Mouse (Mus musculus) limb, embryonic 15.5 days (tissue): Measurements from ENCODE around the gene Sumf2. TPM values are rescaled to one million over a fixed set of nuclear protein-coding genes. Genes with fewer than 3 reads are reported as not detected.
A peak's percentile ranks its signal among the peaks of the same experiment; 100 is the strongest.

Experiments
- ATAC-seq: fragments of 200-750 bp; cut with Nextera tagmentation; 2 replicates; pipeline ENCODE4 v1.8.0; 2017; ENCODE audit warnings: low read depth, moderate TSS enrichment; ENCODE audit not compliant: insufficient number of reproducible peaks, low FRiP score, low TSS enrichment
- H3K27ac ChIP-seq: fragments of 300-500 bp; sonication (generic); 2 replicates; pipeline ENCODE4 v1.5.1; 2015; ENCODE audit warnings: moderate library complexity, mild to moderate bottlenecking, inconsistent platforms
- H3K27me3 ChIP-seq: fragments of 300-500 bp; sonication (generic); 2 replicates; pipeline ENCODE4 v1.6.1; 2015; ENCODE audit warnings: inconsistent platforms
- H3K36me3 ChIP-seq: fragments of 300-500 bp; sonication (generic); 2 replicates; pipeline ENCODE4 v1.6.1; 2015; ENCODE audit warnings: inconsistent platforms
- H3K4me1 ChIP-seq: fragments of 300-500 bp; sonication (generic); 2 replicates; pipeline ENCODE4 v1.6.1; 2015; ENCODE audit warnings: inconsistent platforms
- H3K4me2 ChIP-seq: fragments of 300-500 bp; sonication (generic); 2 replicates; pipeline ENCODE4 v1.6.1; 2015; ENCODE audit warnings: mild to moderate bottlenecking, inconsistent platforms
- H3K4me3 ChIP-seq: fragments of 300-500 bp; sonication (generic); 2 replicates; pipeline ENCODE4 v1.5.1; 2015; ENCODE audit warnings: mild to moderate bottlenecking, inconsistent platforms
- H3K9ac ChIP-seq: fragments of 300-500 bp; sonication (generic); 2 replicates; pipeline ENCODE4 v1.6.1; 2015; ENCODE audit warnings: inconsistent platforms
- H3K9me3 ChIP-seq: fragments of 300-500 bp; sonication (generic); 2 replicates; pipeline ENCODE4 v1.6.1; 2016; ENCODE audit warnings: inconsistent platforms
- WGBS: fragments of 180-500 bp; shearing (Covaris S2); methylation state at CpG from one replicate; pipeline ENCODE4 v1.1.7; 2015; 5-methylcytosine and 5-hydroxymethylcytosine counted together
- polyA plus RNA-seq: library from polyadenylated mRNA; unstranded; fragments of >200 nt; fragmentation: Nextera tagmentation; extraction: Ambion mirVana; gene quantifications from 2 replicates; pipeline ENCODE4 v1.2.1, GENCODE M21; 2015

Gene Sumf2
- polyA plus RNA-seq, 1 experiment from 2014 or later = 76.1 TPM

DNA sequence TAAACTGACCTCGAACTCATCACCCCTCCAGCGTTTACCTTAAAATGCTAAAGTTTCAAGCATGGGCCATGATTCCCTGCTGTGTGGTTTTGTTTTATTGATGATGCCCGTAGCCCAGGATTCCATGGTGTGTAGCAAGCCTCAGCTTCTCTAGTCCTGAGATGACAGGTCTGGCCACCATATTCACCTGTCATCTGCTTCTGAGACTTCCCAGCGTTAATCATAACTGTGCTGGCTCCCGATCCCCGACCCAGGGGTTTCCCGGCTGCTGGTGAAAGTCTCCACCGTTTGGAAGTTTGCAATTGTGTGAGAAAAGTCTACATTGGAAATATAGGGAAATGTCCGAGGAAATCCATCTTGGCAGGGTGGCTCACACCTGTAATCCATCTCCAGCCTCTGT, 62.4 kb downstream of the Sumf2 start:
- Histone ChIP-seq H3K27ac (no peak overlapping the region), H3K9ac (0 out of 2 replicates have a peak overlapping the region, but pooled peaks have one; percentile 8)
- WGBS = 65% methylated on average over 9 of the region's 9 CpGs

DNA sequence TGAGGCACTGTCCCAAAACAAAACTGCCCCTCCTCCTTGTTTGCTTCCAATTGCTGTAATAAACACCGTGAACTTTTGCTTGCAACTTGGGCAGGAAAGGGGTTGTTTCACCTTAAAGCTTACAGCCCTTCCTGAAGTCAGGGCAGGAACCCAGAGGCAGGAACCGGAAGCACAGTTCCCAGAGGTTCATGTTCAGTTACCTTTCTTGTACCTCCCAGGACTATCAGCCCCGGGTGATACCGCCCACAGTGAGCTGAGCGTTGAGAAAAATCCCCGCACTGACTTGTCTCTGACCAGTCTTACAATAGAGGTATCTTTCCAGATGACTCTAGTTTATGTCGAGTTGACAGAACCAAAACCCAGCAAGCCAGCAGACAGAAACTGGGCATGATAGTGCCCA, 62.8 kb downstream of the Sumf2 start:
- H3K27me3 ChIP-seq = no peaks in the 10 kb centered on the region
- no peak overlapping the region for H3K4me2 ChIP-seq
- H3K4me3 ChIP-seq = no peak overlapping the region
- 71% methylated on average over 7 of the region's 7 CpGs for WGBS
- no peak for ATAC-seq
- no peak overlapping the region for H3K27ac ChIP-seq
- no peaks in the 10 kb centered on the region for H3K9me3 ChIP-seq
- H3K9ac ChIP-seq = no peak overlapping the region
- peaks cover 9% of the 10 kb centered on the region for H3K4me1 ChIP-seq
- no peaks in the 10 kb centered on the region for H3K36me3 ChIP-seq

More for the DNA sequence above, 62.4 kb downstream of the Sumf2 start:
- H3K4me1 ChIP-seq = peaks cover 9% of the 10 kb centered on the region
- H3K4me2 ChIP-seq = peak overlapping the region; percentile 91
- no peak for ATAC-seq
- H3K27me3 ChIP-seq = no peaks in the 10 kb centered on the region
- H3K4me3 ChIP-seq = peak overlapping the region; percentile 79
- H3K9me3 ChIP-seq = no peaks in the 10 kb centered on the region
- no peaks in the 10 kb centered on the region for H3K36me3 ChIP-seq

Other genes starting within 250 kb of the Sumf2 start
- gene Zfp11, start 176.9 kb upstream of the Sumf2 start, polyA plus RNA-seq = 4.5 and 5.0 TPM in 2 replicates
- not detected in 2 replicates for gene Sept14, start 138.5 kb upstream of the Sumf2 start, polyA plus RNA-seq
- gene Mrps17, start 131.5 kb upstream of the Sumf2 start, polyA plus RNA-seq = 179 and 184 TPM in 2 replicates
- gene Nipsnap2, start 121.9 kb upstream of the Sumf2 start, polyA plus RNA-seq = 109 and 131 TPM in 2 replicates
- 35.5 and 38.1 TPM in 2 replicates for gene Psph, start 59.5 kb upstream of the Sumf2 start, polyA plus RNA-seq
- gene Chchd2, start 40.5 kb downstream of the Sumf2 start, polyA plus RNA-seq = 814 and 824 TPM in 2 replicates
- gene Zbed5, start 48.7 kb downstream of the Sumf2 start, polyA plus RNA-seq = 6.2 and 7.4 TPM in 2 replicates
- gene Phkg1, start 51.6 kb downstream of the Sumf2 start, polyA plus RNA-seq = 0.32 and 1.7 TPM in 2 replicates
- gene Nupr1l, start 61.6 kb downstream of the Sumf2 start, polyA plus RNA-seq = 3.1 and 3.6 TPM in 2 replicates
- gene Vkorc1l1, start 95.0 kb downstream of the Sumf2 start, polyA plus RNA-seq = 21.2 and 28.5 TPM in 2 replicates
- gene Gusb, start 156.1 kb downstream of the Sumf2 start, polyA plus RNA-seq = 45.6 and 49.6 TPM in 2 replicates
- gene Asl, start 182.3 kb downstream of the Sumf2 start, polyA plus RNA-seq = 27.7 and 29.0 TPM in 2 replicates
- gene Crcp, start 182.3 kb downstream of the Sumf2 start, polyA plus RNA-seq = 35.8 and 38.3 TPM in 2 replicates
- gene Tpst1, start 226.3 kb downstream of the Sumf2 start, polyA plus RNA-seq = 119 and 123 TPM in 2 replicates